Mouse (Mus musculus) layer of hippocampus, adult 2 months (tissue): ENCODE results near the gene AU021092. TPM values are rescaled to one million over a fixed set of nuclear protein-coding genes. Genes with fewer than 3 reads are reported as not detected.

ENCODE experiments used
- DNase-seq, 2 experiments: peaks; one replicate each; pipeline ENCODE4 v3.0.0; 2022; ENCODE audit warnings: low spot score in 2 of 2
- H3K27ac ChIP-seq: fragments of 200-600 bp; 2 replicates; pipeline ENCODE4 v1.8.1; 2022
- H3K4me3 ChIP-seq: fragments of 200-600 bp; 2 replicates; pipeline ENCODE4 v1.8.1; 2022; ENCODE audit warnings: mild to moderate bottlenecking
- CTCF ChIP-seq: fragments of 200-600 bp; conservative IDR thresholded peaks from 2 replicates; pipeline ENCODE4 v1.8.1; 2022; ENCODE audit warnings: antibody characterized with exemption, mild to moderate bottlenecking, moderate library complexity
- microRNA-seq, 2 experiments: library from miRNA; unstranded; fragments of <30 nt; microRNA quantifications; one replicate each; pipeline ENCODE4 v1.2.0; 2021
- total RNA-seq, 2 experiments: library from RNA; stranded (reverse); gene quantifications; 2 replicates each; pipeline ENCODE4 v1.2.3; 2021

Gene AU021092
- total RNA-seq, 2 experiments from 2014 or later, result 4.6 to 4.9 TPM

GRCm38 (mm10) chr16:5203668-5204433 lies 18.2 kb downstream of the AU021092 start, which contains the start of gene Nagpa:
Gene Nagpa, minus strand, starts transcription at chr16:5204012.
- H3K4me3 ChIP-seq, result peak within 1 kb of the TSS; percentile 72
- peak within 1 kb of the TSS; percentile 84 for H3K27ac ChIP-seq
- DNase-seq, result peak; percentile 75 to 79
- no peak for TF ChIP-seq CTCF

- peak overlapping the region; percentile 72 for H3K4me3 ChIP-seq
- no peak for TF ChIP-seq CTCF
- DNase-seq, result no peak
- H3K27ac ChIP-seq, result peak overlapping the region; percentile 84
These were observed 18.9 kb downstream of the AU021092 start for GRCm38 (mm10) chr16:5203200-5203599.

- peak; percentile 83 for TF ChIP-seq CTCF
- H3K27ac ChIP-seq, result no peak overlapping the region
- peak; percentile 35 to 49 for DNase-seq
- peak overlapping the region; percentile 72 for H3K4me3 ChIP-seq
These were observed 19.4 kb downstream of the AU021092 start for GRCm38 (mm10) chr16:5202681-5203080.

- peak; percentile 46 to 70 for DNase-seq
- peak; percentile 85 for TF ChIP-seq CTCF
- no peak overlapping the region for H3K27ac ChIP-seq
- no peak overlapping the region for H3K4me3 ChIP-seq
These were observed 27.0 kb downstream of the AU021092 start for GRCm38 (mm10) chr16:5195080-5195479.

- no peak for TF ChIP-seq CTCF
- Histone ChIP-seq H3K27ac (peak overlapping the region; percentile 10; the same call in 1 of the 2 replicates), H3K4me3 (no peak overlapping the region)
- peak; percentile 34 to 36 for DNase-seq
These were observed 35.9 kb downstream of the AU021092 start for GRCm38 (mm10) chr16:5186234-5186633.

- Histone ChIP-seq H3K4me3 (no peak overlapping the region), H3K27ac (no peak overlapping the region)
- TF ChIP-seq CTCF, result no peak
- no peak for DNase-seq
These were observed 36.4 kb downstream of the AU021092 start for GRCm38 (mm10) chr16:5185691-5186090.

GRCm38 (mm10) chr16:5184956-5185355 lies 37.1 kb downstream of the AU021092 start:
- H3K4me3 ChIP-seq, result no peak overlapping the region
- H3K27ac ChIP-seq, result no peak overlapping the region
- DNase-seq, result no peak
- TF ChIP-seq CTCF, result no peak

- no peak for TF ChIP-seq CTCF
- no peak overlapping the region for H3K27ac ChIP-seq
- no peak for DNase-seq
- no peak overlapping the region for H3K4me3 ChIP-seq
These were observed 38.0 kb downstream of the AU021092 start for GRCm38 (mm10) chr16:5184101-5184500.

GRCm38 (mm10) chr16:5183310-5183975 lies 38.7 kb downstream of the AU021092 start:
- TF ChIP-seq CTCF, result no peak
- no peak overlapping the region for H3K27ac ChIP-seq

GRCm38 (mm10) chr16:5172636-5173035 lies 49.5 kb downstream of the AU021092 start:
- Histone ChIP-seq H3K27ac (no peak overlapping the region), H3K4me3 (no peak overlapping the region)
- TF ChIP-seq CTCF, result no peak
- DNase-seq, result no peak

More at GRCm38 (mm10) chr16:5183310-5183975, 38.7 kb downstream of the AU021092 start:
- no peak overlapping the region for H3K4me3 ChIP-seq
- no peak for DNase-seq

- TF ChIP-seq CTCF, result no peak
- no peak overlapping the region for H3K27ac ChIP-seq
- DNase-seq, result no peak
- H3K4me3 ChIP-seq, result no peak overlapping the region
These were observed 53.3 kb downstream of the AU021092 start for GRCm38 (mm10) chr16:5168829-5169228.

GRCm38 (mm10) chr16:5168038-5168437 lies 54.1 kb downstream of the AU021092 start:
- Histone ChIP-seq H3K4me3 (no peak overlapping the region), H3K27ac (no peak overlapping the region)
- DNase-seq, result no peak
- TF ChIP-seq CTCF, result no peak

- Histone ChIP-seq H3K4me3 (no peak overlapping the region), H3K27ac (no peak overlapping the region)
- TF ChIP-seq CTCF, result no peak
- DNase-seq, result no peak
These were observed 57.8 kb downstream of the AU021092 start for GRCm38 (mm10) chr16:5164327-5164726.

Small RNAs within 50 kb of the gene (microRNA-seq; reads per million reads assigned to microRNA genes)
- gene Gm23689, result 0 reads per million in 2 experiments
- 0 reads per million in 2 experiments for gene Gm26095
- 0 reads per million in 2 experiments for gene Mir6364

Other genes with a start within 250 kb of the AU021092 start
- gene Sept12, start 224.4 kb downstream of the AU021092 start, total RNA-seq, result not detected
- gene Smim22, start 215.0 kb downstream of the AU021092 start, total RNA-seq, result not detected
- gene Rogdi, start 208.7 kb downstream of the AU021092 start, total RNA-seq, result 100 to 1,000 TPM; 394 to 420 TPM
- gene Glyr1, start 172.4 kb downstream of the AU021092 start, total RNA-seq, result 100 to 1,000 TPM; 144 TPM
- 10 to 100 TPM; 43.6 to 44.2 TPM for gene Ubn1, start 172.2 kb downstream of the AU021092 start, total RNA-seq
- 1 to 10 TPM; 2.8 to 4.5 TPM for gene Ppl, start 89.9 kb downstream of the AU021092 start, total RNA-seq
- gene Sec14l5, start 75.2 kb downstream of the AU021092 start, total RNA-seq, result 1 to 10 TPM; 5.3 to 6.7 TPM
- 10 to 100 TPM; 12.2 to 15.9 TPM for gene Nagpa, start 18.3 kb downstream of the AU021092 start, total RNA-seq
- gene Alg1, start 11.3 kb upstream of the AU021092 start, total RNA-seq, result 10 to 100 TPM; 28.7 to 32.1 TPM
- gene Eef2kmt, start 33.7 kb upstream of the AU021092 start, total RNA-seq, result 1 to 10 TPM; 4.7 TPM